Mouse (Mus musculus): Measurements from ENCODE around the gene Lrrc3c.
"Not testable (repeated sequence)": the region's sequence is repeated elsewhere in the genome, so short reads cannot be mapped to it uniquely, and the experiment has no call there.

The Lrrc3c gene

DNA sequence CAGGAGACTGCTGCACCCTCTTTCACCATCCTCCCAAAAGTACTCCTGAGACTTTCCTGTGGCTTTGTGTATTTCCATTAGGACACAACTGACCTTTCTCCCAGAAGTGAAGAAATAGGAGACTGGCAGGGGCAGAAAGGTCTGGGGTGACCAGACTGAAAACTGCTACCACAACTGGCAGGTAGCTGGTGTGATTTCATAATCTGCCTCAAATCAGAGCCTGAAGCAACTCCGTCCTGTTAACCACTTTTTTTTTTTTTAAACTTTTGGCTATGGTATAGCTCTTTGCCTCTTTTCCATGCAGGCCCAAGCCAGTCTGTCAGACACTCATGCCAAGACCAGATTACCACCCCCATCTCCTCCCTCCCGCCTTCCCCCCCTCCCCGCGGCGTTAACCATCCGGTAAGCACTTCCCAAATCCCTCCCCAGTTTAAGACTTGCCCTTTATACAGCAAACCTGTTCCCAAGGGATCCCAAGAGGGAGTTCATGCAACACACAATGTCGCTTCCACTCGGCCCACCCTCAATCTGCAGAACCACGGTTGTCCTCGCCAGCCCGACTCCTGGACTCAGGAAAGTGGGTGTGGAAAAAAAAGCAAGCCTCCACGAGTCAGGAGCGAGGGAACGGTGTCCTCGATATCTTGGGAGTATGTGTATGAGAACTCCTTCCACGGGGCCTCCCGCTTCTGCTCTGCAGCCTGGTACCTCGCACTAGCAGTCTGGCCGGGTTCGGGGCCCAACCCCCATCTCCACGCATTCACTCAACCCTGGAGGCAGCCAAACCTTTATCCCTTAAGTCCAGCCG is 11.8 kb upstream of the Lrrc3c start:
- peak; percentile 31 for DNase-seq

DNA sequence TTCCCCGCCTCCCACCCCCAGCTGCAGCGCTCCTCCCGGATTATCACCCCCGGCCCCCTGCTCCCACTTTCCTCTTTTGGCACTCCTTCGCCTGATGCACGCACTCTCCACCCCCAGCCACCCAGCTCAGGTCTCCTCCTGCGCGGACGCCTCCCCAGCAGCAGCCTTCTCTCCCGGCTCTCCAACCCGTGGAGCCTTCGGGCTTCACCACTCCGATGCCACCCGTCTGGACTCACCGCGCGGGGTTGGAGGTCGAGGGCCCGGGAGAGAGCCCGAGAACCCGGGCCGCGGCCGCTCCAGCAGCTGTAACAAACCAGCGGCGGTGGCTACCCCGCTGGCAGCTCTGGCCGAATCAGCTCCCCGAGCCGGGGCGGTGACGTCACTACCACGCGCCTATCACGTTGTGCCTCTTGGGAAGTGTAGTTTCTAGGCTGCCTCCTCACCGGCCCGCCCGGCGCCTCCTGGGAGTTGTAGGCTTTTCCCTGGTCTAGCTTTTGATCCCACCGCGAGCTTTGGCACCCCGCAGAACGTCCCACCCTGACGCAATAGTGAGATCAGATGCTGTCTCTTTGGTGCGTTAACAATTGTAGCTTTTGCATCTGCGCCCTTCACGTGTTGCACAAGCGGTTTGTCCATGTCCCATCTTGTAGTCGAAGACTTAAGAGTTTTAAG is 11.1 kb upstream of the Lrrc3c start, which contains the start of gene Ormdl3:
Gene Ormdl3 (minus strand): TSS at position 477 of the 672 bp plus-strand sequence.
- DNase-seq, result peak; percentile 98

DNA sequence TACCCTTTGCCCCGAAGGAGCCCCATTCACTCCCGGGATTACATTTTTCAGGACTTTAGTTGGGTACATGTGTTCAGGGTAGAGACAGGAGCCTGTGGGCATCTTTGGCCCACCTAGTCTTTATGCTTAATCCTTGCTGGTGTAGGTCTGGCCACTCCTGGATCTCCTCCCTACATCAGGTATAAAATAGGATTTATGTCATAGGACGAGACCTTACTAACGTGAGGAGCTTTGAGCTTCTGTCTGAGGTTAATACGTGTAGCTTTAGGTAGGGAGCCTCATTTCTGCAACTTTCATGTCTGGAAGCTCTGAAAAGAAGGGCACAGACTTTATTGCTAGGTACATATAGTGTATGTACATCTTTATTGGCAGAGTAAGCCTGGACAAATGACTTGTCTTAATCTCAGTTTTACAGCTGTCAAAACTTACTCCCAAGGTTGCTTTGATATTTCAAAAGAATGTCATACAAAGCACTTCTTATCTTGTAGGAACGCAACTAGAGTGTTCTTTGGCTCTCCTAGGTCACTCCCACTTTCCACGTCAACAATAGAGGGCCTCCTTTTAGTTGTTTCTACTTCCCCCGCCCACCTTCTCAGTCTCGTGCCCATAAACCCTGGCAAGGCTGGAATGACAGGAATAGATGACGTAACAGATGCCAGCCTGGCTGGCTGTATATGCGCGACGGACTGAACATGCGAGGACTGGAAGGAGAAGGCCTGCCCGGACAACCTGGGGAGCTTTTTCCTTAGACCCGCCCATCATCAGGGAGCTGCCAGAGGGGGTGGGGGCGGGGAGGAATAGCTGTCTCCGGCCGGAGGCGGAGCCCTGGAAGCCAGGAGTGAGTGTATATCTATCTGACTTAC is 10.2 kb upstream of the Lrrc3c start:
- peak; percentile 76 for DNase-seq

DNA sequence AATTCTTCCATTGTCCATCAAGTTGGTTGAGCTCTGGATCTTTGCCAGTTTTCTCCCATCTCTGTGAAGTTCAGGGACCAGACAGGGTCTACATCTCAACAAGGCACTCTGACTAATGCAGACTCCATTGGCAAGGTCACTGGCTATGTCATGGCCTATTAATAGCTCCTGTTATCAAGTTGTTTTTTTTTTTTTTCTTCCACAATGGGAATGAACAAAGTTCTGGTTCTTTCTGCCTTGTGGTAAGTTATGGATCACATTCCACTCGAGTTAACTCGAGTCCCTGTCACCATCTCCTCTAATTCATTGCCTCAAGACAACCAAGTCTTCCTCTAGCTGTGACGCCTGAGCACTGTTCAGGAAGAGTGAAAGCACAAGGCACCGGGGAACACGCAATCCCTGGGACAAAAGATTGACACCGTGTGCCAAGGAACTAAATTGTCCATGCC is 9.2 kb upstream of the Lrrc3c start:
- DNase-seq, result peak; percentile 22

DNA sequence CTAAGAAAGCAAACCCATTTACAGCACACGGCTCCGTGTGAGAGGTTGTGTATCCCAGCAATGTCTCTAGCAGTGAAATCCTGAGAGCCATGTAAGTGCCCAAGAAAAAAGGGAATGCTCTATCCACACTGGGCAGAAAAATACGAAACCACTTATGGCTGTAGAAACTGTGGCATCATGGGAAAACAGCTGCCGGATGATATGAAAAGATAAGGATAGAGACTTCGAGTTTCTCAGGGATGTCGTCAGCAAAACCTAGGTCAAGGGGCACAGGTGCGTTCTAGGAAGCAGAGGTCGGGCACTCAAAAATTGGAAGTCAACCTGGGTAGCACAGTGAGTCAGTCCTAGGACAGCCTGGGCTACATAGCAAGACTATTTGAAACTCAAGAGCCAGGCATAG is 8.8 kb upstream of the Lrrc3c start:
- DNase-seq, result no peak

DNA sequence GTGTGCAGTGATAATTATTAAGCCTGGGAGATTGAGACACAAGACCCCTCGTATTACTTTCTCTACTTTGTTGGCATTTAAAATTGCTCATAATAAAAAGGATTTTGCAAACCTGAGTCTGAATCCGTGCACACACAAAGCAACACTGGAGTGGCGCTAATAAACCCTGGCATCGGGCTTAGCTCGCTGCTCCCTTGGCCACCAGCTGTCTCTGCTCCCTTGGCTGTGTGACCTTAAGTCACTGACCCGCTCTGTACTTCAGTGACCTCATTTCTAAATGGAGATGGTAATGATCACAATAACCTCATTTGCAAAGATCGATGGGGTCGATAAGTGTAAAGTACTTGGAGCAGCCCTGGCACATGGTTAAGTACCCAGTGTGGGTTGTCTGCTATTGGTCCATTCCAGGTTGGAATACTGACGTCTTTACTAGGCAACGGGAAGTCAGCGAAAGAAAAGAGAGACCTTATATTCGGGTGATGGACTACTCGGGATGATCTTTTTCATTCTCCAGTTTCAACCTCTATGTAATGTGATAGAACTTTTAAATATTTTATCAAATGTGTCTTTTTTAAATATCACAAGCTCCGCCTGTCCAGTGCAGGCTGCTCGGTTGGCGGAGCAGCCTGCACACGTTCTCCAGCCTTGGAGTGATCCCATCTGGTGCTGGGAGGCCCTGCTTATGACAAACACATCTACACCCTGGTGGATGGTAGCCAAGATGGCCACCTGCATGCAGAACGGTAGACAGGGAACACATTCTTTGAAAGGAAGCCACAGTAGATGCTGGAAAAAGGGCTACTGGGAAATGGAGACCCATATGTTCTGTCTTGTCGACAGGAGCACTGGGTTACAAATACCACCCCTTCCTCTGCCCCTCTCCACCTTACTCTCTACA is 7.3 kb upstream of the Lrrc3c start:
- peak; percentile 61 for DNase-seq

DNA sequence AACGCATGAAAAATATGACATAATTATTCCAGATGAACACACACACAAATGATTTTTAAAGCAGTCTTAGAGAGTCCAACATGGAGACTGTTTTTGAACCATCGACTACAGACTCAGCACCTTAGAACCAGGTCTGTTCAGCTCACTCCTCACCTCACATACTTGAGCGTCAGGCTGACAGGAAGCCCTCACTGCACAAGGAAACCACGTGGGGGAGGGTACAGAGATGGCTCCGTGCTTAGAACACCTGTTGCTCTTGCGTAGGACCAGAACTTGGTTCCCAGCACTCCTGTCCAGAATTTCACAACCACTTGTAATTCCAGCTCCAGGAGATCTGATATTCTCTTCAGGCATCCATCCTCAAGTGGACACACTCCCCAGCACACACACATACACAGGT is 3.1 kb upstream of the Lrrc3c start:
- no peak for DNase-seq

DNA sequence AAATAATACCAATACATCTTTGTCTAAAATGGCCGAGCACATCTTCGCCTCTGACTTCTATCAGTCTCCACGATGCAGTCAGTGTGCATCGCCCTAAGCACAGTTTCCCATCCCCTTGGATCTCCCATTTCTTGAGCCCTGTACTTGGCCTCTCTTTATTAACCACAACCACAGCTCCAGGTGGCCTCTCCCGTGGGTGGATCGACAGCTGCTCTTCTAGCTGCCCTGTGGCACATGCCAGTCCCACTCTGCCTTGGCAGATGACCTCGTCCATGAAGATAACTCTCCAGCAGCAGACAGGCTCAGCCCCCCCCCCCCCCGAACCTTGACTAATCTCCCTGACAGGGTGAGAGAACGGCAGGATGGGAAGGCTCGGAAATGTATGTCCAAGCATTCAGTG is 2.6 kb upstream of the Lrrc3c start:
- DNase-seq, result no peak

DNA sequence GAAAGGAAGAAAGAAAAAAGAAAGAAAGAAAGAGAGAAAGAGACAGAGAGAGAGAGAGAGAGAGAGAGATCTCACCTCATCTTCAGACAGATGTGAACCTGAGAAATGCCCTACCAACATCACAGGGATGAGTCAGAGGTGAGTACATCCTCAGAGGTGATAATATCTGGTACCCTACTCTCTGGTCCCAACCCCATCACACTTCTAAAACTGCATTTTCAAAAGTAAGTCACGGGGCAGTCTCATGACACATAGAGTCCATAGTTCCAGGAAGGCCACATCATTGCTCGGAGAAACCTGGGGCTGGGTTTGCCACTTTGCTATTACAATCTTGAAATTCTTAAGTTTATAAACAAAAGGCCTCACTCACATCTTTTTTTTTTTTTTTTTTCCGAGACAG is 2.1 kb upstream of the Lrrc3c start:
- no peak for DNase-seq

DNA sequence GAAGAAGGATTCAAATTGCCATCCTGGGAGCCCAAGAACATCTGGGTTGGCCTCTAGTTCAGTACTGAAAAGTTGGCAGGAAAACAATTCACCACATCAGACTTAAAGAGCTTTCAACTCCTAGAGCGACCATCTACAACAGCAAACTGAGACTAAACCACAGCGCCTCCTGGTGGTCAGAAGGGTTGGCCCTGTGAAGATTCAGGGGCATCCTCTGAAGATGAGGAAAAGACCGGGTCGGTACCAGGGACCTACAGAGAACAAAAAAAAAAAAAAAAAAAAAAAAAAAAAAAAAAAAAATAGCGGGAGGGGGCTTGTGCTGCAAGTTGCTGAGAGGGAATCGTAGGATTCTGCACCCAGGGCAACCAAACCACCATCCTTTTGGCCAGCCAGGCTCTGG is 728 bp upstream of the Lrrc3c start:
- DNase-seq, result peak; percentile 60

DNA sequence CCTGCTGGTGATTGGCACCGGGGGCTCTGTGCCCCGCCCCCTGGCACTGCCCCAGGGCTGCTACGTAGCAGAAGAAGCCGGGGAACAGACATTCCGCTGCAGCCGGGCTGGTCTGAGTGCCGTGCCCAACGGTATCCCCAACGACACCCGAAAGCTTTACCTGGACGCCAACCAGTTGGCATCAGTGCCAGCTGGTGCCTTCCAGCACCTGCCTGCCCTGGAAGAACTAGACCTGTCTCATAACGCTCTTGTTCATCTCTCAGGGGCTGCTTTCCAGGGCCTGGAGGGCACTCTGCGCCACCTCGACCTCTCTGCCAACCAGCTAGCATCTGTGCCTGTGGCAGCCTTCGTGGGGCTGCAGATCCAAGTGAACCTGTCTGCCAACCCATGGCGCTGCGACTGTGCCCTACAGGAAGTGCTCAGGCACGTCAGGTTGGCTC is 780 bp downstream of the Lrrc3c start:
- no peak for DNase-seq

DNA sequence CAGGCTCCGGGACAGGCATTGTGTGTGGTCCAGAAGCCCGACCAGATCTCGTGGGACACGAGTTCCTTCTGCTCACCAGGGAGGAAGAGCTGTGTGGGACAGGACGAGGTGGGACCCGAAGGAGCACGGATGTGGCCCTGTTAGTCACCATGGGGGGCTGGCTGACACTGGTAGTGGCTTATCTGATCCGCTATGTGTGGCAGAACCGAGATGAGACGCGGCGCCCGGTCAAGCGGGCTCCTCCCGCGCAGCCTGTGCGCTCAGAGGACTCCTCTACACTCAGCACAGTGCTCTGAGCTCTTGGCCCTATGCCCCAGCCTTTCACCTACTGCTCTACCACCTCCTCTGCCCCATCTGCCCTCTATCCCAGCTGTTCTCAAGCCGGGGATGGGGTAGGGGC is 1.2 kb downstream of the Lrrc3c start:
- DNase-seq, result no peak

DNA sequence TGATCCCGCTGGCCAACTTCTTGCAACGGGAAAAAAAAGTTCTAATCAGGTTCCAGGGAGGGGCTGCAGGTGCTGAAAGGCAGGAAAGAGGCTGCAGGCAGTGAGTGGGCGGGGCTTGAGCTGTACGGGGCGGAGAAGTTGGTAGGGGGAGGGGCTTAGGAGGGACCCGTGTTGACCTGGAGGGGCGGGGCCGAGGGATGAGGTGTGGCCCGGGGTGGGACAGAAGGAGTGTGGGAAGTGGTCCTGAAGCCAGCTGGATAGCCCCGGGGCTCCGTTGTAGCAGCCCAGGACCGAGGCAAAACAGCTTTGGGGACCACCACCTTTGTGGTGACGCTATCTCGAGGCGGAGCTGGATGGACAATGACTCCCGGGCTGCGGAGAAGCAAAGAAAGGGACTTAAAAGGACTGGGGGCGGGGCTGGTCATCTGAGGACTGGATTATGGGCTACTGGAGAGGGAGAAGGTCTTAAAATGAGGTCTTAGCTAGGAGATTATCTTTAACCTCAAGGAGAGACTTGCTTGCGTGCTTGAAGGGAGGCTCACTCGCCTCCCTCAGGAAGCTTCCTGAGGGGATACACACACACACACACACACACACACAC is 4.1 kb downstream of the Lrrc3c start:
- no peak for DNase-seq

DNA sequence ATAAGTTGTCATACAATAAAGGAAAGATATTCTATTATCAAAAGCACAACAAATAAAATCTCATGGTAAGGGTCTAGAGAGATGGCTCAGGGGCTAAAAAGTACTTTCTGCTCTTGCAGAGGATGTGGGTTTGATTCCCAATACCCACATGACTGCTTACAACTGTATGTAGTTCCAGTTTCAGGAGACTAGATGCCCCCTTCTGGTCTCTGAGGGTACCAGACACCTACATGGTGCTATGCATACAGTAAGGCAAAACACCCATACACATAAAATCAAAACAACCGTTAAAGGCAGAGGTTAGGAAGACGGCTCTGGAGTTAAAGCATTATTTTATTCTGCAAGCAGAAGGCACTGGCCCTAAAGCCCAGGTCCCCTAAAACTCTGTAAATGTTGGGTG is 5.9 kb downstream of the Lrrc3c start:
- DNase-seq, result no peak

DNA sequence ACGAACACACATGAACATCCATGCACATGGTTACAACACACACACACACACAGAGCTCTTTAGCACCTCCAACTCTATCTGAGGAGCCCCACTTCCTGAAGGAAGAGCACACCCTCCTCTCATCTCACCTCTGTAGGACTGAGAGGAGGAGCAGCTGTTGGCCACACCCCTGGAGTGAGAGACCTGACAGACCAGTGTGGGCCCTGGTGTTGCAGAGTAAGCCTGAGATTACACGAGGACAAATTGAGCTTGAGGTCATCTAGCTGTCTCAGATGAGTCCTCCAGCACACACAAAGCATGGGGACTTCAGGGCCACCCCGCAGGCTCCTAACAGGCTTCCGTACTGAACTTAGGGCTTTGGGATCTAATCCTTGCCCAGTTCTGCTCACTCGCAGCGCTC is 6.8 kb downstream of the Lrrc3c start:
- not testable (repeated sequence) for DNase-seq

DNA sequence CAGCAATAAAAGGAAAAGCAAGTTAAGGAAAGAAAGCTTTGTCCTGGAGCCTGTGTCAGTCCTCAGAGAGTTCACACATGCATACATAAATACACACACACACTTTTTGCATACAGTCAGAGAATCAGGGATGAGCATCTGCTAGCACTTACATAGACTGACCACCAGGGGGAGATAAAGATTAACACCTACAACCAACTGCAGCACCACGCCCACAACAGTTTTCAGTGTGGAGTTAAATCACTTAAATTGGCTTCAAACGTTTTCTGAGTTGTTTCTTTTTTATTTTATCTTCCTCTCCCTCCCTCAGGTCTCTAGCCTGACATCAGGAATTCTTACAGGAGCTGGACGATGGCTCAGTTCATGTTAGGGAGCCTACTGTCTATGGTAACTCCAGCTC is 8.7 kb downstream of the Lrrc3c start:
- peak; percentile 60 for DNase-seq

DNA sequence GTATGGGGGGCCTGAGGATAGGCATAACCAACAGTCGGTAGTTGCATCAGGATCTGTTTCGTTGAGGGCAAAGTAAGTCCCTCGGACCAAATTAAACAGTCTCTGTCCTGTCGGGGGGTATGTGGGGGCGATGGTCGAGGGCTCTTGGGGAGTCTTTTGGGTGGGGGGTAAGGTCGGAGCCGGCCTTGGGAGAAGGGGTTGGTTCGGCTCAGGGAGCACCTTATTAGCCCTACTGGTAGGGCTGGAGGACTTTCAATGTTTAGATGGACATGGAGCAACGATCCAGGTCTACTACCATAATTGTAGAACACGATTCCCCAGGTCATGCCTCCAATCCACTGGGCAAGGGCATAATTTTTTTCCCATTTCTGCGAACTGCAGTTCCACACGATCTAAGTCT is 22.7 kb downstream of the Lrrc3c start:
- DNase-seq, result no peak

DNA sequence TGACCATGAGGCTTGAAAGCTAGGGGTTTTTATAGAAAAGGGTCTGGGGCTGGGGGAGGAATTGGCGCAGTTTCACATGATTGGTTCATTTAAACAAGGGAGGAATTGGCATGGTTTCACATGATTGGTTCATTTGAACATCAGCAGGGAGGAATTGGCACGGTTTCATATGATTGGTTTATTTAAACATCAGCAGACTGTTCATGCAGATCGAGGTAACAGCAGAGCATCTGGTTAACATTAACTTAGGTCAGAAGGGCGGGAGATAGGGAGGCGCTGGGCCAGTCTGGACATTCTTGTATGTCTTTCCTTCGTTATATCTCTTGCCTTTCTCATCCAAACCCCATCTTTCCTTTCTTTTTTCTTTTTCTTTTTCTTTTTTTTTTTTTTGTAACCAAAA is 25.9 kb downstream of the Lrrc3c start:
- DNase-seq, result peak; percentile 56

DNA sequence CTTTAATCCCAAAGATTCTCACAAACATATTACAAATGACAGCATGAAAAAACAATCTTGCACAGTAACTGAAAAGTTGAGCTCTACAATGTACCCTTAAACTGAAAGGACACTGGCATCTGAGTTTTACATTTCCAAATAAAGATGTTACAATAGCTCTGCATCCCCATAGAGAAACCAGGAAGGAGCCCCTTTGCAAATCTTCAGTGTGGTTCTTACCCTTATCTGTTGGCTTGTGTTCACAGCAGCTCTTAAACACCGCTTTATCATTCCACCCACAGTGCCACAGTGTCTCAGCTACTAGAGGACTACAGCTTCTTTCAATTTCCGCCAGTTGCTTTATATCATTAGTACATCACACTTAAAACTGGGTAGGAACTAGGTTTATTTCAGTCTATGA is 26.3 kb downstream of the Lrrc3c start:
- DNase-seq, result not testable (repeated sequence)

DNA sequence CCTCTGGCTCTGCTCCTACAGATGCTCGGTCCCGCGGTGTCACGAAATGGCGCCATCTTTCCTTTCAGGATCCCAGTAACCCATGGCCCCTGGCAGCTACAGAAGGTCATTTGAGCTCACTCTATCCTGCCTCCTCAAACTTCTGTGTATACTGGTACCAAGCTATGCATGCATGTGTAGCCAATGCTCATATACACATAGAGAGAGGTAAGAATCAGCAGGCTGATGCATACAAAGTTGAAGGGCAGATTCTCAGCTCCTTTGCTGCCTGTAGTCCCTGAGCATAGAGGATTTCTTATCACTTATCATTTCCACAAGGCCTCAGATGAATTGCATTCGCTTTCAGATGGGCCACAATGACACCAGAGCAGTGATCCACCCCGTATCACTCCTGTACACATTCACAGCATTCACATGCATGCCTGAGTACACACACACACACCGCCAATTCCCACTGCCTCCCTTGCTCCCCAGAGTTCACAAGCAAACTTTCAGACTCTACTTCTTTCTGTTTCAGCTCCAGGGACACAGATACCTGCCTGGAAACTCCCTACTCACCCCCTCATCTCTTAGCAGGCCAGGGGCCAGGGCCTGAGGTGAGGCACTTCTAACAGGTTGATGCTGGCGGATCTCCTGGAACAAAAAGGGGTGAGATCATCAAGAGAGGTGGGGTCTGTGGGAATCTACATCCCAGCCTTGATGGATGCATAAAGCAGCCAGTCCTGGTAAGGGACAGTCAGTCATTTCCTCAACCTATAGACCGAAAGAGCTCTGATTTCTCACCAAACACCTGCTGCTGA is 27.7 kb downstream of the Lrrc3c start, which contains the start of the genes Gm12355 and Gsdma3:
Gene Gm12355 (minus strand): TSS at position 51 of the 800 bp plus-strand sequence.
Gene Gsdma3 (plus strand): TSS at position 750 of the 800 bp plus-strand sequence.
- no peak for DNase-seq

DNA sequence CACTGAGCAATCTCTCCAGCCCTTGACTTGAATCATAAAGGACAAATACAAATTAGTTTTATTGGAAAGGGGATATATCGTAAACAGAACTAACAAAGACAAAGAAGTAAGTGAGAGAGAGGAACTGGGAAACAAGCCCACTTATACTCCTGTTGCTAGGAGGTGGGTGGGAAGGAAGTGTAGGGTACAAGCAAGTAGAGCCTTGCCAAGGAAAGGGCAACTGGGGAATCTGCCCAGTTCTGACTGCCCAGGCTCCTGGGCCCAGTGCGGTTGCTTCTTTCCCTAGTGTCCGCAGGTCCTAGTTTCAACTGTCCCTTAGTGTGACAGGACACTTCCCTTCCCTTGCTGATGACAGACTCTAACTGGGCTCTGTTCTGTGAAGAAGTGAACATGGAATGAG is 30.6 kb downstream of the Lrrc3c start:
- no peak for DNase-seq

All from kidney, adult 9 months (tissue).